Mouse (Mus musculus) forelimb bud, embryonic 11.5 days (tissue): Measurements from ENCODE around the gene Arhgap6.

Experiments used
- DNase-seq: peaks from one replicate; pipeline ENCODE4 v3.0.0-alpha.2; 2012; ENCODE audit warnings: low read depth, low spot score

Gene Arhgap6

DNA sequence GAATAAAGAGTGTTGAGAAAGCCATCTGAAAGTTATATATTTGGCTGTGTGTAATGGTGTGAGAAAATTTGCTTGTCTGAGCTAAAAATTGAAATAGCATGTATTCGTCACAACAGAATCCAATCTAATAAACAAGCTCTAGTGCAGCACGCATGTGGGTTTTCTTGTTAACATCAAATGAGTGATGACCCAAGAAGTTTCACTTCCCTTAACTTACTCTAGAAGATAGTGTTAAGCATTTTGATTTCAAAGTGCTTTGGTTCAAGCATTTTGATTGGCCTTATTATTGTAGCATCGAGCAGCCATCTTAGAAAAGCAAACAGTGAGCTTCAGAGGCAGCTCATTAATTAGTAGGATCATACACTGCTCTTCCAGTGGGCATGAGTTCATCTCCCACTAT is 315.1 kb downstream of the Arhgap6 start:
- no peak for DNase-seq

DNA sequence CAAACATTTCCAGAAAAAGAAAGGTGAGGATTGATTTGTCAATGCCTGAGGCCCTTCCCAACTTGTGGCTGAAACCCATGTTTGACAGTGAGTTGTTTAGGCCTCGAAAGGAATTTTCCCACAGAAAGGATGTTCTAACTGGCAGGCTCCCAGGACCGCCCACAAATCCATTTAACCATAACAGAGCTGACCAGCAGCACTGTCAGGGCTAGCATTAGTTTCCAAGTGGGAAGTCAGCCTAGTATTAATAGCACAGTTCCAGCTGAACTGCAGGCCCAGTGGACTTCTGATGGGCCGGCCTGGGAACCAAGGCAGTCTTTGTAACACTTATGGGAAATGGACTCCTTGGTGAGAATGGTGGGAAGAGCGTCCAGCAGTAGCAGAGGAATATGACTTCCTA is 317.8 kb downstream of the Arhgap6 start:
- DNase-seq, result no peak

DNA sequence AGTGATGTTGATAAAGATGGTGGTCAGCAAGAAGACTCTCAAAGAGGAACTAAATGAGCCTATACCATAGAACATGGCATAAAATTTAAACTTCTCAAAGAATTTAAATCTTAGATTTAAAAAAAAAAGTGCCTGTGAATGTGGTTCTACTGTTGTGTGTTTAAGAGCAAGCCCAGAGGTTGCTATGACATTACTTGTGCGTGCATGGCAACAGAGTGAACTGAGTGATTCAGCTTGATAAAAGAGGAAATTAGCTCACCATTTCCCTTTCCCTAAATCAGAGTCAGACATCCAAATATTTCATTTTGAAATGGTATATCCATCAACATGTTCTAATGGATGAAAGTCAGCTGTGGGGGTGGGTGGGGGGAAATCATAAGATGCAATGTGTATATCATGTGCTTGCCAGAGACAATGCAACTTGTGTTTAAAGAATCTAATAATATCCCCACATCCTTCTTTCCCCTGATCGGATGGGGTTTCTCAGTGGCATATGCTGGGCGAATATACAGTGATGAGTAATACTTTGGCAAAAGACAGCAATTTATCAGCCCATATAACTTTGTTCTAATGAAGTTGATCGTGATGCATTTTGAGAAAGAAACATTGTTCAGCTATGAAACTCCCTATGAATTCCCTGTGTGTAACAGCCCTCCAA is 328.3 kb downstream of the Arhgap6 start:
- DNase-seq, result no peak

DNA sequence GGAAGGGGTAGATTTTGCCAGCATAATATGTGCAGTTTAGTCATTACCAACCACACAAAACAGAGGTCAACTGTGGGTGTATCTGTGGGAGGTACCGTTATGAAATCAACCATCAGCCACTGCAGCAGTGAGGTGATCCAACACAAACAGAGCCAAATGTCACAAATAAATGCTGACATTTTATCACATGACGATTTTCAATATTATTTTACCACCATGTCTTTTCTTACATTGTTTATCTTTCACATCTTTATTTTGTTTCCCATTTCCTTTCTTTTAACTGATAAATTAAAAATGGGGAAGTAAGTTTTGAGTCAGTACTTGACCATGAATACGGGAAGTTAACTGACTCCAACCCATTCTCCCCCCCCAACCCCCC is 328.9 kb downstream of the Arhgap6 start:
- no peak for DNase-seq

DNA sequence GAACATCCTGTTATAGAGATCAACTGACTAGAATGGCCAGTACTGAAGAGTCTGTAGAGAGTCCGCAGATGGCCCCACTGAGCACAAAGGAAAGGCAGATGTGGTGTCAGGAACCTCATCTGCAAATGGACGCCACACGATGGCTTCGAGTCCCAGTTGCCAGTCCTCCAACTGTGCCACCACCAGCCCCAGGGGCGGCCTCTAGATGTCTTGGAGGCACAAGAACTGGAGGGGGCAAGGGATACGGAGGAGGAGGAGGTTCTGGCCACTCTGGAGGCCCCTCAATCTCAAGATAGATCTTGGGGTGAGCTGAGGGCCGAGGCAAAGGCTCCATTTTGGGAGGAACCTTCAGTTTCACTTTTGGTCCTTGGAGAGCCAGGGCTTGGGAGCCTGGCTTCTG is 344.9 kb downstream of the Arhgap6 start:
- DNase-seq, result no peak

DNA sequence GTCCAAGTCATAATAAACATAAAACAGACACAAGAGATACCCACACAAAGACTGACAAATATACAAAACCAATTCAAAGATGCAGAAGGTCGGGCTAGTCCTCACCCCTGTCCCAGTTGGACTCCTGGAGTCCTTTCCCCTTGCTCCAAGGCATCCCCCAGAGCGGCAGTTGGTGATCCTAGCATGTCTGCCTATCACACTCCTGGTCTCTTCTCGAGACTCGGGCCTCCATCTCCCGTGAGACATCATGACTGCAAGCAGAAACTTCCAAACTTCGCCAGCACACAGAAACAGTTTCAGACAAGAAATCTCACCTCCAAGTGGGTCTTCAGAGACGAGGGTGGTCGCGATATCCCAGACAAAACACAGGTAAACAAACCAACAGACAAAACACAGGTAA is 345.6 kb downstream of the Arhgap6 start:
- no peak for DNase-seq

DNA sequence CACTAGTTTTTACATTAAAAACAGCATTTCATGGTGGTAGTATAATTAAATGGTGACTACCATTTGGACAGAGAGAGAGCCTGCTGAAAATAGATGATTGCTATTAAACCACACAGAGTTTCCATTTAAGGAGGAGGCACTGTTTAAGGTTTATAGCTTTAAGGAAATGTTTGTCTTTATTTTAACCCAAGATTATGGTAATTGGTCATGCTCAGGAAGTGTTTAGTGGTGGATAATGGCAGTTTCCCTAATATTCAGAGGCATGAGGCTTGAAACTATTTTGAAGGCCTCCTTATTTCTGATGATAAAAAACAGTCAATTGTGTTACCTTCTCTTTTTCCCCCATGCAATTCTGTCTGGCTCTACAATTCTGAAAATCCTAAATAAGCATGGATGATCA is 358.9 kb downstream of the Arhgap6 start:
- DNase-seq, result no peak

DNA sequence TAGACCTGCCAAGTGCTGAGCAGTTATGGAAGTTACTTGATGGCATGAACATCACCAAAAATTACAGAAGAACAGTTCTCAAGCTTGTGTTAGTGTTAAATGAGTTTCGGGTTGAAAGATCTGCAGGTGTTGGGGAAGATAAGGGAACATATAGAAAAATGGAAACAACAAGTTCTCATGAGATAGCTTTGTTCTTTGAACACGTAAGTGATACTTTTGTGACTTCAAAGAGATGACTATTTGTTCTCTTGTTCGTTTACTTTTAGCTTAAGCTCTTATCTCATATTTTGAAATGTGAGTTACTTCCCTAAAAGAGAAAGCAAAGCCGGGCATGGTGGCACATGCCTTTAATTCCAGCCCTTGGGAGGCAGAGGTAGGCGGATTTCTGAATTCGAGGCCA is 363.5 kb downstream of the Arhgap6 start:
- no peak for DNase-seq

DNA sequence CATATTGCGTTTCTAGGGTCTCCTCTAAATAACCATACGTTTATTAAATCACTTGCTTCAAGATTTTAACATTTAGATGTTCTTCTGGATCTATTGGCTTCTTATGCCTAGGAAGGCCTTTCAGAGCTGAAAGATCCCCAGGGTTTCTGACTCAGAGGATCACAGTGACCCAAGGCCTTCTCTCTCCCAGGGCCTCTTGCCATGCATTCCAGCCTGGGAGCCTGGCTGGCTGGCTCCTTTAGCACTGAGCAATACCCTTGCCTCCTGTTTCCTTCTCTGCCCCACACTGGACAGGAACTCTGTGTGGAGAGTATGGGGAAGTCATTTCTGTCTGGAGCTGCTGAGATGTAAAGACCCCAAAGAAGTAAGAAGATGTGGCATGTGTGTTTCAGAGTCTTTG is 376.1 kb downstream of the Arhgap6 start:
- no peak for DNase-seq

DNA sequence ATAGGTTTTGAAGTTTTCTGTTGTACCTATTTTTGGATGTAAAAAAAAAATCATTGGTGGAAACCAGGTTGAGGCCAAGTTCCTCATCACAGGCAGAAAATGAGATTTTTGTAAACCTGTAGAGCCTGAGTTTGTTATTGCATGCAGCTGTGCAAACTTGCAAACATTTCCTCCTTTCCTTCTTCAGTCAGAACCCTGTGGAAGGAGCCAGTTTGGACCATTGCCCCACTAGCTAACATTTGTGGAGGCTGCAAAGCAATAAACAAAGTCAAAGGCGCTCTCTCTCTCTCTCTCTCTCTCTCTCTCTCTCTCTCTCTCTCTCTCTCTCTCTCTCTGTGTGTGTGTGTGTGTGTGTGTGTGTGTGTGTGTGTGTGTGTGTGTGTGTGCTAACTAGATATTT is 378.9 kb downstream of the Arhgap6 start:
- DNase-seq, result peak; percentile 4

DNA sequence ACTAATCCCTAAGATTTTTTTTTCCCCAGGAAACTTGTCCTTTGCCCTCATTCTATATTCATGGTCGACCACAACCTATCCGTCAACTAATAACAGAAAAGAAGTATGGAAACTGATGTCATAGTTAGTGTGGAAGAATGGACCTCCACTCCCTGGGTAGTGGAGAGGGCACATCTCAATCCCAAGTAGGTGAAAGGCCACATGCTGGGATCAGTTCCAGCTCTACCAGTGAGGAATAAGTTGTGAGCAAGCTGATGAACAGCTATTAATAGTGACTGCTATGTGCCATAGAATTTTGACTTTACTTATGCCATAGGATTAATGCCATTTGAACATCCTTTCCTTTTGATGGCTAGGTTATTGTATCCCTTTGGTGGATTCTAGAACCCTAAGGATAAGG is 383.7 kb downstream of the Arhgap6 start:
- no peak for DNase-seq

DNA sequence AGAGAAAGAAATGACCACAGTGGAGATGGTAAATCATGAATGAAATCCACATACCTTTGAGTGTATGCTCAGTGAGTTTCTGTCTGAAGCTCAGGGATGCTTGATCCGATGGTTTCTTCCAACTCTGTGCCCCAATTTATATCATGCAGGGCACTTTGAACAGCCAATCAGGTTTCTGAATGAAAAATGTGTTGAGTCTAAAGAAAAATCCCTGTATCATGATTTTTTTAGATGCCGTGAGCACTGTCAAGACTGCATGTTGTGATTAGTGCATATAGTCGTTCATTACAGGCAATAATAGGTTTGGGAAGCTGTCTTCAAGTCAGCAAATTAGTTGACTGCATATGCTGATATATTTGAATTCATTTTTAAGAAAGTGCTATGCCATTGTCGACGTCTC is 392.2 kb downstream of the Arhgap6 start, which contains the start of gene Amelx:
Amelx (minus strand) TSS at position 101 of the 400 bp plus-strand sequence.
- no peak for DNase-seq

DNA sequence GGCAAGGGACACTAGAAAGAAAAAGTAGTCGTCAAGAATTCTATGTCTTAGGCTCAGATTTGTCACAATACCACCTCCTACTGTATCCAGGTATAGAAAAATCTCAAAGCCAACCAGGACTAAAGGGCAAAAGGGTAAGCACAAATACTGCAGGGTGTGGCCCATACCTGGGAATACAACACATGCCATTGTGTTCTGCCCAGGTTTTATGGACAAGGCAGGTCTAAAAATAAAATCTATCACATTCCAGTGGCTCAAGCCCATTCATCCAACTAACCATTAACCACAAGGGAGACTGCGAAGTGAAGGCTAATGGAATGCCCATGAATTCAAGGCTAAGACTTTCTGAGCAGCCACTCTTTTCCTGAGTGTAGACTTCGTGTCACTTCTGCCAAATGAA is 415.1 kb downstream of the Arhgap6 start:
- DNase-seq, result no peak

DNA sequence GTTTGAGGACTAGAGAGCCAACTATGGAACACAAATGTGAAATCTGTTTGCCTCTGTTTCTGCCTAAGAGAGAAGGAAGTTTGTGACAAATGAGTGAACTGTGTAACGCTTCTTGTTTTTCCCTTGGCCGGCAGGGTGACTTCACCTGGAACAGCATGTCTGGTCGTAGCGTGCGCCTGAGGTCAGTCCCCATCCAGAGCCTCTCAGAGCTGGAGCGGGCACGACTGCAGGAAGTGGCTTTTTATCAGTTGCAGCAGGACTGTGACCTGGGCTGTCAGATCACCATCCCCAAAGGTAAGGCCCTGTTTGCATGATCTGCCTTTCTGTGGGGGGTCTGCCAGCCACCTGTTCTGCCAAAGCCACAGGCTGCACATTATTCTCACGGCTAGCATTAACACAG is 425.2 kb downstream of the Arhgap6 start:
- DNase-seq, result no peak

DNA sequence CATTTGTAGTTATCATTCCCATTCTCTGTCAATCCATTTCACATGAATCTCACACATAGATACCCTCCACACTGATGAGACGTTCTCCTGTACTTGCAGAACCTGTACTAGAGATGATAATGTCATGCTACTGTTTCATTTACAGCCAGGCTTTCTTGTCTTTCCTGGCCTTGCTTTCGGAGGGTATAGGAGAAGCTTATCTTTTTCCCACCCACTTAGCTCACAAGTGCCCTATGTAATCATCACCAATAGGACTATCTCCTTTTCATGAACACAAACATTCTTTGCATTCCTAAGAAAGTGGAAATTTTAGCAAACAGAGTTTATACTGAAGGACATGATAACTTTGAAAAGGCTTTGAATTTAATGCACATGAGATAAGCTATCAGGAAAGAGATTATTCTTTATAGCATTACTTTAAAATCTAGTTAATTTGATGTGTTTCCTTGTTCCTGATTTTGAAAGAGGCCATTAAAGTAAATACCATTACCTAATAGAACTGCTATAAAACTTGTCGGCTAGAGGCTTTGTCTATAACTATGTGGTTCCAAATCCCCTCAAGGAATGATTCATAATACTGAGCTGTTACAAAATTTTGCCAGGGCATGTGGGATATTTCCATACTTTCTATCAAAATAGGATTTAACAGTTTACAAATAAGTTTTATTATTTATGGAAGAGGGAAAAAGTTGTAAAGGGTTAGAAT is 427.6 kb downstream of the Arhgap6 start:
- no peak for DNase-seq

DNA sequence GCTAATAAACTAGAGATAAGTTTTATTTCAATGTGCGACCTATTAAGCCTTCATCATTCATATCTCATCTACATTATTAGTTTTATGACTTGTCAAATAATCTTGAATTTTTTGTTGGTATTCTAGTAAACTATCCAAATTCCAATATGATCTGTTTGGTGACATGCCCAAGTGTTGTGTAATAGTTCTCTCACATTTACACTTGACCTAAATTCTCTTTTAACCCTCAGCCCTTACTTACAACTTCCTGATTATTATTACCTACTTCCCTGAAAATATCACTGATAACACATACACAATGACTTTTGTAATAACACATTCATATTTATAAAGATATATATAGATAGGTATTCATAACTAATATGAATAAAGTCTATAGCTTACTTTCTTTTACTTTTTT is 461.0 kb downstream of the Arhgap6 start:
- DNase-seq, result no peak

DNA sequence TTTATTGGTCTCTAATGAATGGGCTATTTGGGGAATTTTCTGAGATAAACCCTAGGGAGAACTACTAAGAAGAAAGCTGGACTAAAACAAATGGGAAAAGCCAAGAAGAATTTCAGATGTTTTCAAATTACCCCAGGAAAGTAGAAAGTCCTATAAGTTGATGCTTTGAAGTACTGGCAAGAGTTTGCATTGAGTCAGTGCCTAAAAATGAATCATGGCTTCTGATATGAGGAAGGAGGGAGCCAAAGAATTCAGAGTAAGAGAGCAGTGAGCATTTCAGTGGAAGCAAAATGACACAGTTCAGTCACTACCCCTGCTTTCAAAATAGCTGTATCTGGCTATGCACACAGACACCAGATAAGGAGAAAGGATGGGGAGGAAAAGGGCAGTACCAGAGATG is 461.8 kb downstream of the Arhgap6 start:
- DNase-seq, result no peak

DNA sequence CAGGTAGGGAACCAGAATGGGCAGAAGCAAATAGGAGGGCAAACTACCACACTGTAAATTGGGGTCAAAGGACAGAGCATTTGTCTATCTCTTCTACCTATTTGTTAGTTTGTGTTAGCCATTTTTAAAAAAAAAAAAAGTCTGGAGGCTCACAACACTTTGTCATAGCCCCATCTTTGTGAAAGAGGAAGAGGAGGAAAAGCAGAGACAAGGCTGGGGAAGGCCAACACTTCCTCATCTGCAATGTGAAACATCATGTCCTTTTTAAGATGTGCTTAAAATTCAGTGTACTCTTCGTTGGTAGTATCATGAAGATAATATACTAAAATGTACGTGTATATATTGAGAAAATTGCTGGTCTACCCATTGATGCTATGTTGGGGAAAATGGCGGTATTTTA is 466.1 kb downstream of the Arhgap6 start:
- DNase-seq, result no peak

DNA sequence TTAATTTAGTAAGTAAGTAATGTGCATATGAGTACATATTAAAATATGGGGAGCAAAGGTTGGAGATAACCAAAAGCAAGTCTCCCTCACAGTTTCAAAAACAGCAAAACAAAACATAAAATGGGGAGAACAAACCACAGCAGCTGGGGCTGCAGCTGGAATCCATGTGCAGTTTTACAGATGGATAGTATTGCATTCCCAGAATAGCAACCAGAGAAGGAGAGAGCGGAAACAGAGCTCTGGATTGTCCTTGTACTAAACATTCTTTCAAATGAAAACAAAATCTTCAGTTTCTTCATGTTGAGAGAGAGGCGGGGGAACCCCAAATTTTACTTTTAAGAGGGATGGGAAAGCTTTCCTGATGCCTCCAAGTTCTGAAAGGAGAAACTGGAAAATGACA is 467.3 kb downstream of the Arhgap6 start:
- peak; percentile 8 for DNase-seq

DNA sequence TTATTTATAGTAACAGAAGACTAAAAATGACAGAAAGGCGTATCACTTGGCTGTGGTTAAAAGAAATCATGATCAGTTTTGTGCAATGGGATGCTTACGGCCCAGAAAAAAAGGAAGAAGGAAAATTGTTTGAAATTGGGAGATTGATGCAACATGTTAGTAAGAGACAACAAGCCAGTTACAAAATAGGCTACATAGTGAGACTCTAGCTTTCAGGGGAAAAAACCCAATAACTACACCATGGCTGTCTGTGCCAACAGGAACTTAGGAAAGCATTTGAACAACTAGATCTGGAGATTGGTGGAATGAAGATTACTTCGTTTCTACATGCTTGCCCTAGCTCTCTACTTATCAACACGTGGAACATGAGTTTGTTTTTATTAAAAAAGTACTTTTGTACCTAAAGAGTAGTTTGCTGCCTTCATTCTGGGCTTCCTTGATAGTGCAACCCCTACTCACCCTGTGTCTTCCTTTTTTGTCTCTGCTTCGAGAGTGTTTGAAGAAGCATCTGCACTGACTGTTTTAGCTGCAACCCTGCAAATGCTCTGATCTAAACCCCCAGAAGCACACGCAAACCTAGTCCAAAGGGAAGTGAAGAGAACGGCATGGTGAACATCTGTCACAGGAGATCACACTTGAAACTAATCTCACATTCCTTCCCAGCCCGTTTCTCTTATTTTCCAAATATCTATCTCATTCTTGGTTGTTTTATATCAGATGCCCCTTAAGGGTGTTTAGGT is 468.7 kb downstream of the Arhgap6 start:
- no peak for DNase-seq

DNA sequence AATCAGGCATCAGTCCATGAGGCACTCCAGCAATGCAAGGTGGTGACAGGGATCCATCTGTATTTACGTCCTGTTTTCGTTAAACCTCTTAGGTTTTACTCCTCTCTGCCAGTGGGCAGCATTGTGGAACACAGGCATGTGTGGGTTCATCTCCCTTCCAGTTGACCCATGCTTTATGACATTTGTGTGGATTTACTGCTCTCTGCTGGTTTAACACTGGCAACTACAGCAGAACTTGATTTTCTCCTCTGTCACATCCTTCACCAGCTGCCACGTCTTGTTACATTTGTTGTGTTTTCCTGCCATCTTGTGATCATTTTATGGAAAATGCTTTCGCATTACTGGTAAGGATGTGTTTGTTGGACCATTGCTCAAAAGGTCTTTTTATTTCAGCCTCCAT is 504.7 kb downstream of the Arhgap6 start:
- peak; percentile 23 for DNase-seq

DNA sequence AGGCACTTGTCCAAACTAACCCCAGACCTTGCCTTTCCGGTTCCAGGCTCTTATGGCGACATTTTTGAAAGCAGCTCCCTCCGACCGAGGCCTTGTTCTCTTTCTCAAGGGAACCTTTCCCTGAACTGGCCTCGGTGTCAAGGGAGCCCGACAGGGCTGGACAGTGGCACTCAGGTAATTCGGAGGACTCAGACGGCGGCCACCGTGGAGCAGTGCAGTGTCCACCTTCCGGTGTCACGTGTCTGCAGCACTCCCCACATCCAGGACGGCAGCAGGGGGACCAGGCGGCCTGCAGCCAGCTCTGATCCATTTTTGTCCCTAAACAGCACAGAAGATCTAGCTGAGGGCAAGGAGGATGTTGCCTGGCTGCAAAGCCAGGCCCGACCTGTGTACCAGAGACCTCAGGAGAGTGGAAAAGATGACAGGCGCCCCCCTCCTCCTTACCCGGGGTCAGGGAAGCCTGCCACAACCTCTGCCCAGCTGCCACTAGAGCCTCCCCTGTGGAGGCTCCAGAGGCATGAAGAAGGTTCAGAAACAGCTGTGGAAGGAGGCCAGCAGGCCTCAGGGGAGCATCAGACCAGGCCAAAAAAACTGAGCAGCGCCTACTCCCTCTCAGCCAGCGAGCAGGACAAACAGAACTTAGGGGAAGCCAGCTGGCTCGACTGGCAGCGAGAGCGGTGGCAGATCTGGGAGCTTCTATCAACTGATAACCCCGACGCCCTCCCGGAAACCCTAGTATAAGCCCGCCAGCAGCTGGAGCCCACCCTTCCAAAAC is 507.6 kb downstream of the Arhgap6 start:
- DNase-seq, result no peak
